Mouse (Mus musculus): ENCODE measurements around the gene Sult6b1.

Sult6b1 gene

DNA sequence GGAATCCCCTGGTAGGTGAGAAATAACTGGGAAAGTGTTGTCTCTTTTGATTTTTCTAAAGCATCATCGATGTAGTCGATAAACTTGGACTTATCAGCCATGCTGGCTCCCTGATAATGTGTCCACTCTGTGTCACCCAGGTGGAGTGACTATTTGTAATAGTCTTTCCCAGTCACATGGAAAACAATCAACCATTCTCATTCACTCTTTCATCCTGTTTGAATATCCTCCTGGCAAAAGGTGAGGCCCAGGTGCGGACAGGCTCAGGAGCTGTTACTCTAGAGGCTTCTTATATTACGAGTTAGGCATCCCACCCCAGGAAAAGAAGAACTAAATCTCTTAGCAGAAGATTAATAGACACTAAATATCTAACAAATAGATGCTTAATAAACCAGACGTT, at the start of gene Sult6b1:
Gene Sult6b1, minus strand, starts transcription at position 101 of the 400 bp plus-strand sequence.
- WGBS: 96% methylated on average over 5 of the region's 5 CpGs

DNA sequence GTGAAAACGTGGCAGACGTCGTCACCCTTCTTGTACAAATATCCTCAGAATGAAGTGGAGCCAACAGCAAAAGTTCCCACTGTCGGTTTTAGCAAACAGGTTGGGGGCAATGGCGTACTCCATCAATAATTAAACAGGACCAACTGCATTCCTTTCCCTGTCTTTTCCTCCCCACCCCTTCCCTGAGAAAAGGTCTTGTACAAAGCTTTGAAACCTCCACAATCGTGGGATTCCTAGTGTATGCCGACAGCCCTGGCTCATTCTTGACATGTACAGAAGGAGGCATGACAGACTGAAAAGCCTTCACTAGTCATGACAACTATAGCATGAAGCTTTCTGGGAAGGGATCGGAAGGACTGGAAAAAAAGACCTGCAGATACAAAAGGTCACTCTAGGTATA, 46.4 kb upstream of the Sult6b1 start:
- WGBS: 93% methylated on average over 8 of the region's 8 CpGs

DNA sequence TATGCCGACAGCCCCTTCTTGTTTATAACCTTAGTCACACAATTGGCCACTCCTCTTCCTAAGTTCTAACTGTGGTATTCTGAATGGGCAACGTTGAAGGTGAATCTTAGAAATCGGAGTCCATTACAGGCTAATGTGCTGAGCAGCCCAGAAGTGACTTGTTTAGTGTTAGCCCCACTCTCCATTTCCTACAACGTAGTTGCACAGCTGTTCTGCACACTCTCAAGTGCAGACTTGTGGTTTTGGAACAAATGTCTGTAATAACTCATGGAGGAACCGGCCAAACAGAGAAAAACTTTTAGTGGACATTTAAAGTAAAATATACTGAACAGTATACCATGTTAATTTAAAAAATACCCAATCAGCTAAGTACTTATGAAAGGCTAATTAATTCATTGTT, 45.3 kb upstream of the Sult6b1 start:
- 89% methylated on average over 5 of the region's 5 CpGs for WGBS

DNA sequence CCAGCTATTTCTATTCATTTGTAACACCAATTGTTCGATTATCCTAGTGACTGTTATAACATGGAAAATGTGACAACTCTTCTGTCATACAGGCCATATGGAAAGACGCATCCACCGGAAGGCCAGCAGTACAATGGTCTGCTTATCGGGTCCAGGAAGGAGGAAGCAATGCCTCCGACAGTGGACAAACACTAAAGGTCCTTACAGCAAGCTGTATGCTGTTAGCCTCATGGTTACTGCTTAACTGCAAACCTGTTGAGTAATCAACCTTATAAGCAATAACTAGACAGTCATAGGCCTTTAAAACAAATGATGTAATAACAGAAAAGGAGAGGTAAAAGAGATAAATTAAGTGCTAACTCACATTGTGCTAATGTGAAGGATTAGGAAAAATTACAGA, 44.4 kb upstream of the Sult6b1 start:
- 87% methylated on average over 5 of the region's 5 CpGs for WGBS

DNA sequence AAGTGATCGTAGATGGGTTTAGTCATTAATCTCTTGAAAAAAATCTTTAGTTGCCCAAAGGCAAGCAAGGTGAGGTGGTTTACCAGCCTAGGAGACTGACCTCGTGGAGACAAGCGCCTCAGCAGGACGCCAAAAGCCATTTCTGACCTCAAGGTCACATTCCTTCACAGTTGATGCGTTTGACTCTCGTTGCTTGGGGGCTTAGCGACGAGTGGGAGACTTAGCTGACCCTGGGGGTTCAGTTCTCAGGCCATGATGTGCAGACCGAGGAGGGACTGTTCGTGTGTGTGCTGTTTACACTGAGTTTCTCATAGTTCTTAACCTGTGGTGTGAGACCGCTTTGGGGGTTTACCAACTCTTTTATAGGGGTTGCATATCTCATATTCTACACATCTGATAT, 35.8 kb upstream of the Sult6b1 start:
- WGBS: 75% methylated on average over 11 of the region's 11 CpGs

DNA sequence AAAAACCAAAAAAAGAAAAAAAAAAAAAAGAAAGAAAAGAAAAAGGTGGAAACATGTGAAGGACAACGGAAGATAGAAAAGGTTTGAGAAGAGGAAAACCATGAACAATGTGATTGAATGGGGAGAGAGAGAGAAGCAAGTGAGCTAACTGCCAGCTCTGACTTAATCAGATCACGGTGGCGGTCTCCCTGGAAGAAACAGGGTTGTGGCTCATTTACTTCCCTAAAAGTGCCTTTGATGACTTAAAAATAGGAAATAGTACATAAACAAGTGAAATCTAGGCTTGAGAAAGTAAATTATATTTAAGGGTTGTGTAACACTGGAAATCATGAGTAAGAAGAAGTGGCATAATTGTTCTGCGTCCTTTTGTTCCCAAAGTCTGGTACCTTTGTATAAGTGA, 32.1 kb upstream of the Sult6b1 start:
- WGBS: 74% methylated on average over 4 of the region's 4 CpGs

DNA sequence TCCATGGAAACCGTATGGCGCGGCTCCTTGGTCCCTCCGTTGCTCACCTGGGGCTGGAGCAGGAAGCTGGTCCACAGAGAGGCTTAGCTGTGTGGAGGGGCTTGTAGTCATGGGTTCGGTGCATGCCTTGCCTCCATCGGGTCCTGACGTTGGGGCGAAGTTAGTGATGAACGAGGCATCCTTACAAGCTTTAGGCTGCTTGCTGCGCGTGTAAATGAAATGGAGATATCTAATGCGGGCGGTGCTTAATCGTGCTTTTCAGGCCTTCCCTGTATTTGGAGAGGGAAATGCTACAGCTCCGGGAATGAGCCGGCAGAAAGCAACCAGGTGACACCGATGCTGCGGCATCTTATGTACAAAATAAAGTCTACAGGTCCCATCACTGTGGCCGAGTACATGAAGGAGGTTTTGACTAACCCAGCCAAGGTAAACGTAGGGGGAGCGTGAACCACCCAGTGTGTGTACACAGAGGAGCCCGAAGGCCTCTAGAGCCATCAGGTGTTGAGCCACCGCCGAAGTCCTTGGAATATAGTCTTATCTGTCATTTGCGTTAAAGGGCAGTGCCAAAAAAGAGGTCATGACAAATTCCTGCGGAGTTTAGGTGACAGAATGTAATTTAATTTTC, 30.5 kb upstream of the Sult6b1 start:
- WGBS: 3% methylated on average over 26 of the region's 26 CpGs

DNA sequence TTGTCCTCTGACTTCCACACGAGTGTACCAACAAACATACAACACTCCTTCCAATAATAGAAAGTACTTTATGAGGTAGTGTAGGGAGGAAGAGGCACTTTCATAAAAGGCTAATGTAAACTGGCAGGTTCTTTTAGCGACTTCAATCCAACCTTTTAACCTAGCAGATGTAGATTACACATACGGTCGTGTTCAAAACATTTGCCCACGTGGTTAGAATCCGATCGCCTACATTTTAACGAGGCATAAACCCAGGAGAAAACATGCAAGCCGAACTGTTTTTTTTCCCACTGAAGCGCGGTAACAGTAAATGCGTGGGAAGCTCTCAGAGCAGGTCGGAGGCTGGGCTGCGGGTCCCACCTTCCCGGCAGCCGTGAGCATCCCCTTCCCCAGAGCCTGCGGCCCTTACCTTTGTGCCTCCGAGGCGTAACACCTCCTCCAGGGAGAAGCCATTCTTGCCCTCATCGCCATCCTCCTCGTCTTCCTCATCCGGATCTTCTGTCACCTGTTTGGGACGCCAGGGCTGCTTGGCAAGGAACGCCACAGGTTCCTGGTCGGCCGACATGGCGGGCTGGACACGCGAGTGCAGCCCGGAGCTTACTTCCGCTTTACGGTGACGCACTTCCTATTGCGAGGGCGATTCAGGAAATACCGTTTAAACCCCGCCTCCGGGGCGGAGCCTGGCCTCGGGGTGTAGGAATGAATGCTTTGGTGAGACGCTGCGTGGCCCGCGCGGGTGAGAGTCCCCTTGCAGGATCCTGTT, 29.9 kb upstream of the Sult6b1 start, which contains the start of the genes Cebpz and Ndufaf7:
Gene Cebpz, minus strand, starts transcription at position 601 of the 763 bp plus-strand sequence.
Gene Ndufaf7, plus strand, starts transcription at position 671 of the 763 bp plus-strand sequence.
- WGBS: under 1% methylated on average over 45 of the region's 45 CpGs

DNA sequence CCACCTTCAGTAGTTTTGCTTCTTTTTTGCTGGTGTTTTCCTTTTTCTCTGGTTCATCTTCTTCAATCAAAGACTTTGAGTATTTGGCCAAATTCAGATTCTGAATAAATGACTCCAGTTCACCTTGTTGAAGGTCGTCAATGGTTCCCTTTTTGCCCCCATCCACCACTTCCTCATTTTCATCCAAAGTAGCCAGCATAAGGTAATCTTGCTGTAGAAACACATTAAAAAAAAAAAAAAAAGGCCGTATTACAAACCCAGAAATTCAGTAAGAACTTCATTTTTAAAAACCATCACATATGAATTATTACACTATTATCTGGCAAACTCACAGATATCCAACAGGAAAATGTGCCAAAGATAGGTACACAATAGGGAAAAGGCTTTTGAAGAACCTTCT, 29.1 kb upstream of the Sult6b1 start:
- WGBS: 78% methylated on average over 2 of the region's 2 CpGs

DNA sequence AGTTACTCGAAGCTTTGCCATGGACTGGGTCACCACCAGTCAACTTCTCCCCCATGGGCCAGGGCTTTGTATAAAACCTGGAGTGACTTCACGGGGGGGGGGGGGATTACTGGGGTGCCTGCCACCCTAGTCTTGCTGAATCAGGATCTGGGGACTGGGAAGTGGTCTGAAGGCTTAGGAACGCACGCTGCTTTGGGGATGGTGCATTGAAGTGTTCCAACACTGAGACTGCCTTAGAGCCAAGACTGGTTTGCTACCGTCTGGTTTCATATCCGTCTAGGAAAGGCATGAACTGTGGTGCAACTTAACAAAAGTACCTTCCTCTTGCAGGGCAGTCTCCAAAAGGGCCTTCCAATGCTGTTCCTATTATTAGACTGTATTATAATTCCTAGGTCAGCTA, 10.9 kb upstream of the Sult6b1 start:
- 22% methylated on average over 6 of the region's 6 CpGs for WGBS

DNA sequence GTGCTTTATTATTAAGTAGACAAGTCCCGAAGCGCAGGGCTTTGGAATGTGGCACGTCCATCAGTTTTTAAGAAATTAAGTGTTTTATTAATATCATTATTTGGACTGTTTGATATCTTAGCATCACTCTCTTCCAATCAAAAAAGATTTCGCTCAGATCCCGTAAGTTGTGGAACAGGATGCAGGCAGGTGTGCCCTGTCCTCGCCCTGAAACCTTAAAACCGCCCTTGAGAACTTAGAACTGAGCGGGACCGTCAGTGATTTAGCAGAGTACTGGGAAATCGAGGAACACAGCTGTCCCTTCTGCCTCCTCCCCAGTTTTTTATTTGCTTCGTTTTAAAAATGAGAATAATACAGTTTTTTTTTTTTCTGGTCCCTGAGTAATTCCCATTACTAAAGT, 10.1 kb upstream of the Sult6b1 start:
- under 1% methylated on average over 11 of the region's 11 CpGs for WGBS

DNA sequence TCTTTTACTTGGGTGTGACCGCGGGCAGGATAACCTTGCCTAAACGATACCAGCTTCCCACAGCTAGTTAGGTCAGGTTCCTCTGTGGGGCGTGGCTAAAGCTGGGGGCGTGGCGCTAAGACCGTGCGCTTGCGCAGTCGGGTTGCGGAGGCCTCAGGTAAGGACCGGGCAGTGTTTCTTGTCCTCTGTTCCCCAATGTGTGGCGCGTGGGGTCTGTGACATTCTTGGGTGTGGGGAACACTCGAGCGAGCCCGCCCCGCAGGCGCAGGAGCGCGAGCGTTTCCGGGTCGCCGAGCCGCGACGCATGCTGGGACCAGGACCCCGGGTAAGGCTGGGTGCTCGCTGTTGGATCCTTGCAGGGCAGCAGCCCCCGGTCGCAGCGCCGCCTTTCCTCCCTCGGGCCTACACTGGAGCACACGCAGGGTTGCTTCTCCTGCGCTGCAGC, 9.6 kb upstream of the Sult6b1 start, which contains the start of gene Cebpzos:
Gene Cebpzos, plus strand, starts transcription at position 132 of the 445 bp plus-strand sequence.
- WGBS: under 1% methylated on average over 37 of the region's 37 CpGs

DNA sequence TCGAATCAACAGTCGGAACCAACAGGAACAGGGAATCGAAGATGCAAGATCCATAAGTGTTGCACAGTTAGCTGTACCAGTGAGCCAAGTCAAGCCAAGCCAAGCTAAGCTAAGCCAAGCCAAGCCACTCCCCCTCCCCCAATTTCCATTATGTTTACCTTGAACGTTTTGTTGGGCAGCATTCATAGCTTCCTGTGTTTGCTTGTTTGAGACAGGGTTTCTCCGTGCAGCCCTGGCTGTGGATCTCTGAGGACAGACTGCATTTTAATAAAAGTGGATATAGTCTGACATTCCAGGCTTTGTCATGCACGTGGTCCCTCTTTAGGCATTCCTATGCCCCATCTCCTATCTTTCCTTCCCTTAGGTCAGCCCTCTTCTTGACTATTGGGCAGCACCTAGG, 9.0 kb upstream of the Sult6b1 start:
- WGBS: 29% methylated on average over 6 of the region's 6 CpGs

DNA sequence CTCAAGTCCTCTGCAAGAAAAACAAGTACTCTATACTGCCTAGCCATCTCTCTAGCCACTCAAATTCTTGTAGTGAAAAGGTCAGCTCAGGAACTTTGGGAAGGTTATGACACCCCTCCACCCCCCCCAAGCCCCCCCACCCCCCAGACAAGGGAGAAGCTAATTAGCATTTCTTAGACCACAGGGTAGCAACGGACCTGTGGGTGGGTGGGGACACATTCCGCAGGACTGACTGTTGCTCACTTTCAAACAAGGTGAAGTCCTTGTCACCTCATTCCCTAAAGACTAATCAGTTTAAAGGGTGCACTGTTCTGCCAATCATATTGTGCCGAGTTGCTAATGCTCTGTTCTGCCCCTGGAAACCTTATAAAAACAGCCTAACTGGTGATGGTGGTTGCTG, 7.1 kb upstream of the Sult6b1 start:
- 66% methylated on average over 3 of the region's 3 CpGs for WGBS

DNA sequence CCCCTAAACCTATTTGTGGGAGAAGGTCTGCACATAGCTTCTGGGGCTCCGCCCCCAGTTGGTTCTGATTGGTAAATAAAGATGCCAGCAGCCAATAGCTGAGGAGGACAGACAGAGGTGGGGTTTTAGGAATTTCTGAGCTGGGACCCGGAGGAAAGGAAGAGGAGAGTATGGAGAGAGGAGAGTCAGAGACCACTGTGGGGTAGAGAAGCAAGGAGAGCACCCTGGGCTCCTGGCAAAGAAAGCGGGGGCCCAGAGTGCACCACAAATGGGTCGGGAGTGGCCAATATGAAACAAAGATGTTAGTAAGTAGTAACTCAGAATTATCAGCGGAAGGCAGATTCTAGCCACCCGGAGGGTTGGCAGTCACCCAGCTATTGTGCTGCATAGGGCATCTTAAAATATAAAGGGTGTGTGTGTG, 6.1 kb upstream of the Sult6b1 start:
- WGBS: 25% methylated on average over 6 of the region's 6 CpGs

DNA sequence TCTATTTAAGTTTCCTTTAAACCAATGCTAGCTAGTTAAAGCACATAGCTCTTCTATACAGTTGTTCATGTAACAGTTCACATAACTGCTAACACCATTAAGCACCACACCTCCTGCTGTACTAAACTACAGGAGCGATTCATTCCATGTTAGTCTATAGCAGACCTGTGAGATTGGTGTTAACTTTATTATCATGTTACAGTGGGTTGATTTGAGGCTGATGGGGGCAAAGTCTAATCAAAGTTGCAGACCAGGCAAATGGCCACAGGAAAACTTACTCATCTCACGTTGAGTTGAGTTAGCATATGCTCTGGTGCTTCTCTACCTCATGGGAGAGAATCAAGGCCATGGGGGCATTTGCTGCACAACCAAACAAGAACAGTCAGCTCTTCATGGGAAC, 2.6 kb upstream of the Sult6b1 start:
- 73% methylated on average over 2 of the region's 2 CpGs for WGBS

DNA sequence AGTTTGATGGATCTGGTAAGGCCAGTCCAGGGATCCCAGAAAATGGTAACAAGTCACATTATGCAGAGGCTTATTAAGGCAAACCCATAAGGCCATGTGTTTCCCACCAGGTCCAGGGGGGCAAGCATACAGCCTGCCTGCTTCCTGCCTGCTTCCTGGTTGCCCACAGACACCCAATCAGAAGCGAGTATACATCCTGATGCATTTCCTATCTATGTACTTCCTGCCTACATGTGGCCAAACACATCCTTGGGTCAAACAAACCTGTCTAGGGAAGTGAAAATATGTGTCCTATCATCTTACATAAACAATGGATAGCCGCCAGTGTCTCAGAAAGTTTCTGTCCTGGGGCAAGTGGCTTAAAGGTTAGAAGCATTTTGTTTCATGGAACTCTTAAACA, 3.6 kb downstream of the Sult6b1 start:
- 80% methylated on average over 2 of the region's 2 CpGs for WGBS

DNA sequence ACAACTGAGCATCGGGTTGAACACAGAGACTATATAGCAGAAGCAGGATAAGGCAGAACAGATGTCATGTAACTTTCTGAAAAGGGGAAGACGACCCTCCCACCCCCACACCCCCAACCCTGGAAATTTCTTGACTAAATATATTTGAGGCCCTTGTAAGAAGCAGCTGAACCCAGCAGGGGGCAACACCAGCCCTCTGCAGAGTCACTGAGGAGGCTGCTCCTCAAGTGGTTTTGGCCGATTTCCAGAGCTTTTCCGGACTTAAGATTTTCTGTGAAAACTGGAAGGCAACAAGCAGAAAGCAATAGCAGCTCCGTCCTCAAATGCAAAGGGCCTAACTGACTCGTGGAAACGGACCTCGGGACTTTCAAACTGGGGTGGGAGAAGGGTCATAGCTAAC, 11.4 kb downstream of the Sult6b1 start:
- 12% methylated on average over 8 of the region's 8 CpGs for WGBS

DNA sequence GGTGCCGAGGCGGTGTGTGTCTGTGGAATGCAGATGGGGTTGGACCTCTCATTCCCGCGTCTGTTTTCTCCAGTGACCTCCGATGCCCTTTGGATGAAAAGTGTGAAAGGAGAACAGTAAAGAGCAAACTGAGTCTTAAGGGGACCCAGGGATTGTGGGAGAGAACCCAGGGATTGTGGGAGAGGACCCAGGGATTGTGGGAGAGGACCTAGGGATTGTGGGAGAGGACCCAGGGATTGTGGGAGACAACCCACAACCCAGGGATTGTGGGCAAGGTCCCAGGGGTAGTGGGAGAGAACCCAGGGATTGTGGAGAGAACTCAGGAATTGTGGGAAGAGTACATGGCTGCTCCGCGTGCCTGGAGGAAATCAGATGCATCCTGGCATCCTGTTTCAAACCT, 11.8 kb downstream of the Sult6b1 start:
- 78% methylated on average over 7 of the region's 7 CpGs for WGBS

DNA sequence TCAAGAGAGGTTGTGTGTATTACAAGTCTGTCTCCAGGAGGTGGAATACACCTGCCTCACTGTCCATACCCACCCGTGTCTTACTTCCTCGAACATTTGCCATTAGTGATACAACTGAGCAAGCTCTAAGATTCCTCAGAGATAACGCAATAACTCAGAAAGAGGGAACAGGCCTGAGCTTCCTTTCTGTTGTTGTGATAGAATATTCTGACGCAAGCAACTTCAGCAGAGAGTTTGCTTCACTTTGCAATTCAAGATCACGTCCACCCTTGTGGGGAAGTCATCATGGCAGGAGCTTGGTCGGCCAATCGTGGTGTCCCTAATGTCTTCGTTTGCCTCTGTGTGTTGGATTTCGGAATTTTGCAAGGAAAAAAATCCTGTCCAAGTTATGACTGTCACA, 15.8 kb downstream of the Sult6b1 start:
- 83% methylated on average over 9 of the region's 9 CpGs for WGBS

DNA sequence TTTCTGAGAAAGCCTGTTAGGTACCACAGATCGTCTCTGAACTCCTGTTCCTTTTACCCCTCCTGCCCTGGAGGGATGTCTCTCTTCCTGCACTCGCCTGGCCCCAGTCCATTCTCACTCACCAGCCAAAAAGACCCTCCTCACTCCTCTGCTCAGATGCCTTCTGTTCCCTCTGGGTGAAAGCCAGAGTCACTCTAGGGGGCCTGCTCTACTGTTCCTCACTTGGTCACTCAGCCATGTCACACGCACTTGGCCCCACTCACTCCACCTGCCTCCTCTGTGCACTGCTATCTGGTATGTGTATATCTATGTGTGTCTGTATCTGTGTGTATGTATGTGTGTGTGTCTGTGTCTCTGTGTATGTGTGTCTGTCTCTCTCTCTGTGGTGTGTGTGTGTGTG, 17.6 kb downstream of the Sult6b1 start:
- WGBS: 63% methylated on average over 3 of the region's 3 CpGs

DNA sequence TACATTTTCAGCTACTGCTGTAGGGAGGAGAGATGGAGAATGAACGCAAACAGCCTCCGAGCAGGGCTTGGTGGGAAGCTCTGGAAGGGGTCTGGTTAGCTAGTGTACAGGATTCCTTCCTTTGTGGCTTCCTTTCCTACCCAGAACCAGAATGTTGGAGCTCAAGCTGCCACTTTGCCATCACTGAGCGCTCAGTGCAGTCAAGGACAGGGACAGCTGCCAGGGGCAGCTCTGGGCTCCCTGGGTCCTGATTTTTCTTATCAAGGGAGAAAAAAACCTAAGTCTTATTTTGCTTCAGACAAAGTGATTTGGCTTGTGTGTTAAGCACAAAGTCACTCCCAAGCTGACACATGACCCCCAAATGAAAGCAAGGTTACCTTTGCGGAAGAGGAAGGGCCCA, 18.2 kb downstream of the Sult6b1 start:
- 89% methylated on average over 4 of the region's 4 CpGs for WGBS
